Mouse (Mus musculus) lung, embryonic 14.5 days (tissue): Measurements from ENCODE around the gene Sh3gl2. TPM values are rescaled to one million over a fixed set of nuclear protein-coding genes. Genes with fewer than 3 reads are reported as not detected.

ENCODE experiments used
- ATAC-seq: fragments of 200-750 bp; cut with Nextera tagmentation; 2 replicates; pipeline ENCODE4 v1.8.0; 2017; ENCODE audit warnings: mild to moderate bottlenecking, moderate TSS enrichment, moderate library complexity; ENCODE audit not compliant: insufficient read depth
- DNase-seq: peaks from one replicate; pipeline ENCODE4 v3.0.0-alpha.2; 2015
- H3K27ac ChIP-seq: fragments of 300-500 bp; sonication (generic); 2 replicates; pipeline ENCODE4 v1.5.1; 2014; ENCODE audit warnings: low read depth, mild to moderate bottlenecking, moderate library complexity
- H3K27me3 ChIP-seq: fragments of 300-500 bp; sonication (generic); 2 replicates; pipeline ENCODE4 v1.6.1; 2014; ENCODE audit warnings: low read length, control low read depth; ENCODE audit not compliant: insufficient read depth
- H3K36me3 ChIP-seq: fragments of 300-500 bp; sonication (generic); 2 replicates; pipeline ENCODE4 v1.6.1; 2014; ENCODE audit warnings: control low read depth; ENCODE audit not compliant: insufficient read depth
- H3K4me1 ChIP-seq: fragments of 300-500 bp; sonication (generic); 2 replicates; pipeline ENCODE4 v1.6.1; 2014; ENCODE audit warnings: antibody characterized with exemption, control low read depth; ENCODE audit not compliant: insufficient read depth
- H3K4me2 ChIP-seq: fragments of 300-500 bp; sonication (generic); 2 replicates; pipeline ENCODE4 v1.6.1; 2014; ENCODE audit warnings: mild to moderate bottlenecking
- H3K4me3 ChIP-seq: fragments of 300-500 bp; sonication (generic); 2 replicates; pipeline ENCODE4 v1.5.1; 2014; ENCODE audit warnings: low read depth, low read length
- H3K9ac ChIP-seq: fragments of 300-500 bp; sonication (generic); 2 replicates; pipeline ENCODE4 v1.6.1; 2014
- H3K9me3 ChIP-seq: fragments of 300-500 bp; sonication (generic); 2 replicates; pipeline ENCODE4 v1.6.1; 2016; ENCODE audit warnings: low read depth, low read length, control low read depth
- CTCF ChIP-seq: IDR thresholded peaks from 2 replicates; pipeline ENCODE4 v1.5.1; 2016; ENCODE audit warnings: antibody characterized with exemption, low read depth
- WGBS: fragments of 180-500 bp; shearing (Covaris S2); extraction: QIAGEN DNeasy Blood & Tissue Kit; methylation state at CpG from one replicate; pipeline ENCODE4 v1.1.7; 2014; 5-methylcytosine and 5-hydroxymethylcytosine counted together
- polyA plus RNA-seq: library from polyadenylated mRNA; unstranded; fragments of >200 nt; fragmentation: Nextera tagmentation; extraction: Ambion mirVana; gene quantifications from 2 replicates; pipeline ENCODE4 v1.2.1, GENCODE M21; 2014

The Sh3gl2 gene
- polyA plus RNA-seq, 1 experiment from 2014 or later, result 7.1 TPM

- no peaks in the 10 kb centered on the region for H3K9me3 ChIP-seq
- H3K4me1 ChIP-seq, result no peaks in the 10 kb centered on the region
- H3K27ac ChIP-seq, result no peak overlapping the region
- 54% methylated on average over 14 of the region's 14 CpGs for WGBS
- H3K36me3 ChIP-seq, result no peaks in the 10 kb centered on the region
- ATAC-seq (no peak), DNase-seq (peak; percentile 19)
- no peaks in the 10 kb centered on the region; the same call in 1 of the 2 replicates for H3K27me3 ChIP-seq
- no peak overlapping the region for H3K9ac ChIP-seq
- H3K4me2 ChIP-seq, result no peak overlapping the region
- no peak overlapping the region for H3K4me3 ChIP-seq
- no peak for TF ChIP-seq CTCF
Measured at GRCm38 (mm10) chr4:85232386-85233381, 27.8 kb downstream of the Sh3gl2 start.

GRCm38 (mm10) chr4:85241675-85242074 lies 36.7 kb downstream of the Sh3gl2 start:
- TF ChIP-seq CTCF, result no peak
- Histone ChIP-seq H3K27me3 (no peaks in the 10 kb centered on the region), H3K36me3 (no peaks in the 10 kb centered on the region), H3K27ac (no peak overlapping the region), H3K4me1 (no peaks in the 10 kb centered on the region), H3K9ac (no peak overlapping the region), H3K4me2 (no peak overlapping the region), H3K9me3 (no peaks in the 10 kb centered on the region), H3K4me3 (no peak overlapping the region)
- DNase-seq (no peak), ATAC-seq (no peak)
- 81% methylated on average over 3 of the region's 3 CpGs for WGBS

- WGBS, result 68% methylated on average over 2 of the region's 2 CpGs
- no peaks in the 10 kb centered on the region for H3K36me3 ChIP-seq
- no peak overlapping the region for H3K4me2 ChIP-seq
- no peak overlapping the region for H3K9ac ChIP-seq
- H3K9me3 ChIP-seq, result no peaks in the 10 kb centered on the region
- H3K27me3 ChIP-seq, result no peaks in the 10 kb centered on the region
- H3K27ac ChIP-seq, result no peak overlapping the region
- TF ChIP-seq CTCF, result no peak
- no peak overlapping the region for H3K4me3 ChIP-seq
- ATAC-seq (no peak), DNase-seq (no peak)
- H3K4me1 ChIP-seq, result no peaks in the 10 kb centered on the region
Measured at GRCm38 (mm10) chr4:85242562-85242961, 37.6 kb downstream of the Sh3gl2 start.

GRCm38 (mm10) chr4:85248673-85249072 lies 43.7 kb downstream of the Sh3gl2 start:
- no peak overlapping the region for H3K4me2 ChIP-seq
- TF ChIP-seq CTCF, result no peak
- no peak overlapping the region for H3K27ac ChIP-seq
- no peak for DNase-seq
- H3K9me3 ChIP-seq, result no peaks in the 10 kb centered on the region
- no peak overlapping the region for H3K4me3 ChIP-seq
- no peaks in the 10 kb centered on the region for H3K36me3 ChIP-seq
- H3K4me1 ChIP-seq, result 0 out of 2 replicates have a peak, but pooled peaks cover 6% of the 10 kb centered on the region
- 80% methylated on average over 3 of the region's 3 CpGs for WGBS
- ATAC-seq, result no peak
- H3K9ac ChIP-seq, result no peak overlapping the region
- H3K27me3 ChIP-seq, result no peaks in the 10 kb centered on the region

- no peak overlapping the region for H3K27ac ChIP-seq
- no peaks in the 10 kb centered on the region for H3K27me3 ChIP-seq
- H3K4me2 ChIP-seq, result no peak overlapping the region
- whole genome bisulfite sequencing, result 35% methylated on average over 2 of the region's 2 CpGs
- no peak overlapping the region for H3K9ac ChIP-seq
- no peak for TF ChIP-seq CTCF
- ATAC-seq, result no peak
- peak; percentile 67 for DNase-seq
- H3K9me3 ChIP-seq, result no peaks in the 10 kb centered on the region
- no peak overlapping the region for H3K4me3 ChIP-seq
- H3K4me1 ChIP-seq, result 0 out of 2 replicates have a peak, but pooled peaks cover 6% of the 10 kb centered on the region
- H3K36me3 ChIP-seq, result no peaks in the 10 kb centered on the region
Measured at GRCm38 (mm10) chr4:85250271-85250670, 45.3 kb downstream of the Sh3gl2 start.

GRCm38 (mm10) chr4:85250786-85251185 lies 45.9 kb downstream of the Sh3gl2 start:
- no peak overlapping the region for H3K4me3 ChIP-seq
- H3K27me3 ChIP-seq, result no peaks in the 10 kb centered on the region
- 0 out of 2 replicates have a peak, but pooled peaks cover 6% of the 10 kb centered on the region for H3K4me1 ChIP-seq
- DNase-seq (peak; percentile 27), ATAC-seq (no peak)
- WGBS, result 47% methylated on average over 2 of the region's 2 CpGs
- no peaks in the 10 kb centered on the region for H3K9me3 ChIP-seq
- H3K9ac ChIP-seq, result no peak overlapping the region
- TF ChIP-seq CTCF, result no peak
- no peak overlapping the region for H3K4me2 ChIP-seq
- H3K27ac ChIP-seq, result no peak overlapping the region
- H3K36me3 ChIP-seq, result no peaks in the 10 kb centered on the region

- DNase-seq, result peak; percentile 26
- H3K4me1 ChIP-seq, result 0 out of 2 replicates have a peak, but pooled peaks cover 3% of the 10 kb centered on the region
- H3K9me3 ChIP-seq, result no peaks in the 10 kb centered on the region
- H3K9ac ChIP-seq, result no peak overlapping the region
- no peak for TF ChIP-seq CTCF
- no peak overlapping the region for H3K4me3 ChIP-seq
- H3K27ac ChIP-seq, result no peak overlapping the region
- 81% methylated on average over 8 of the region's 8 CpGs for WGBS
- H3K4me2 ChIP-seq, result no peak overlapping the region
- H3K27me3 ChIP-seq, result no peaks in the 10 kb centered on the region
- no peaks in the 10 kb centered on the region for H3K36me3 ChIP-seq
- ATAC-seq, result no peak
Measured at GRCm38 (mm10) chr4:85255771-85256389, 51.0 kb downstream of the Sh3gl2 start.
